Mouse (Mus musculus) kidney, embryonic 16.5 days (tissue): ENCODE data around the gene Cdhr5. TPM values are rescaled to one million over a fixed set of nuclear protein-coding genes. Genes with fewer than 3 reads are reported as not detected.
A peak's percentile ranks its signal among the peaks of the same experiment; 100 is the strongest.

Experiments used
- ATAC-seq: fragments of 200-750 bp; cut with Nextera tagmentation; 2 replicates; pipeline ENCODE4 v1.8.0; 2017; ENCODE audit warnings: moderate TSS enrichment; ENCODE audit not compliant: low FRiP score, low TSS enrichment
- H3K27ac ChIP-seq: fragments of 300-500 bp; sonication (generic); 2 replicates; pipeline ENCODE4 v1.5.1; 2014; ENCODE audit warnings: low read length
- H3K27me3 ChIP-seq: fragments of 300-500 bp; sonication (generic); 2 replicates; pipeline ENCODE4 v1.6.1; 2014; ENCODE audit warnings: low read length, control low read depth, mixed read lengths; ENCODE audit not compliant: insufficient read depth
- H3K36me3 ChIP-seq: fragments of 300-500 bp; sonication (generic); 2 replicates; pipeline ENCODE4 v1.6.1; 2014; ENCODE audit warnings: low read length, control low read depth, mixed read lengths; ENCODE audit not compliant: insufficient read depth
- H3K4me1 ChIP-seq: fragments of 300-500 bp; sonication (generic); 2 replicates; pipeline ENCODE4 v1.6.1; 2014; ENCODE audit warnings: low read length, control low read depth, mixed read lengths; ENCODE audit not compliant: insufficient read depth
- H3K4me2 ChIP-seq: fragments of 300-500 bp; sonication (generic); replicated peaks from 2 replicates; pipeline ENCODE4 v1.6.1; 2014; ENCODE audit warnings: low read depth, low read length
- H3K4me3 ChIP-seq: fragments of 300-500 bp; sonication (generic); 2 replicates; pipeline ENCODE4 v1.5.1; 2014; ENCODE audit warnings: mild to moderate bottlenecking, low read length
- H3K9ac ChIP-seq: fragments of 300-500 bp; sonication (generic); replicated peaks from 2 replicates; pipeline ENCODE4 v1.6.1; 2014; ENCODE audit warnings: low read length
- H3K9me3 ChIP-seq: fragments of 300-500 bp; sonication (generic); 2 replicates; pipeline ENCODE4 v1.6.1; 2016; ENCODE audit warnings: low read length, control low read depth
- WGBS: fragments of 180-500 bp; shearing (Covaris S2); extraction: QIAGEN DNeasy Blood & Tissue Kit; methylation state at CpG from one replicate; pipeline ENCODE4 v1.1.7; 2014; 5-methylcytosine and 5-hydroxymethylcytosine counted together
- polyA plus RNA-seq: library from polyadenylated mRNA; unstranded; fragments of >200 nt; fragmentation: Nextera tagmentation; extraction: Ambion mirVana; gene quantifications from 2 replicates; pipeline ENCODE4 v1.2.1, GENCODE M21; 2015

The Cdhr5 gene
- polyA plus RNA-seq, 1 experiment from 2014 or later: 16.3 TPM

DNA sequence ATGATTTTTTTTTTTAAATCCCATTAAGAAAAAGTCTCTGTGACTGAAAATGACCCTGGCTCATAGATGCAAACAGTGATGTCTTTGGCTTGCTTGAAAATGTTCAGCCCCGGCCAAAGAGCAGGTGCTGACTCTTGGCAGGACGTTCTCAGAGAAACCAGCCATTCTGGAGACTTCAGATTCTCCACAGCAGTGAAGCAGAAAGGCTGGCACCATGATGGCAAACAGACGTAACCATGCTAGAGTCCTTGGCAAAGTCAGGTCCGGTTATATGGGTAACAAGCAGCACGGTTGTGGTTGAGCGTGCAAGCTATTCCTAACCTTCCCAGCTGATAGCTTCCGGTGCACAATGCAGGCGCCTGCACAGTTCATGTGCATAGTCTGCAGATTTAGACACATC lies 22.6 kb upstream of the Cdhr5 start:
- Histone ChIP-seq H3K9me3 (no peaks in the 10 kb centered on the region), H3K4me1 (peaks cover 7% of the 10 kb centered on the region), H3K4me2 (no peak overlapping the region), H3K4me3 (no peak overlapping the region), H3K9ac (no peak overlapping the region), H3K36me3 (peaks cover 34% of the 10 kb centered on the region), H3K27me3 (peaks cover 14% of the 10 kb centered on the region), H3K27ac (no peak overlapping the region)
- WGBS: 92% methylated on average over 8 of the region's 8 CpGs
- ATAC-seq: no peak

- Histone ChIP-seq H3K27me3 (peaks cover 25% of the 10 kb centered on the region), H3K4me2 (no peak overlapping the region), H3K36me3 (peaks cover 28% of the 10 kb centered on the region), H3K4me3 (no peak overlapping the region), H3K9me3 (no peaks in the 10 kb centered on the region), H3K4me1 (peaks cover 15% of the 10 kb centered on the region), H3K27ac (no peak overlapping the region), H3K9ac (no peak overlapping the region)
- no peak for ATAC-seq
- 71% methylated on average over 3 of the region's 3 CpGs for WGBS
These were observed 21.5 kb upstream of the Cdhr5 start for GRCm38 (mm10) chr7:141297926-141298650.

- H3K4me3 ChIP-seq: peak overlapping the region; percentile 46
- 4% methylated on average over 22 of the region's 22 CpGs for WGBS
- no peaks in the 10 kb centered on the region; the same call in 1 of the 2 replicates for H3K36me3 ChIP-seq
- ATAC-seq: no peak
- H3K27ac ChIP-seq: no peak overlapping the region
- H3K4me1 ChIP-seq: peaks cover 15% of the 10 kb centered on the region
- peak overlapping the region; percentile 60 for H3K9ac ChIP-seq
- H3K9me3 ChIP-seq: no peaks in the 10 kb centered on the region
- peak overlapping the region; percentile 70 for H3K4me2 ChIP-seq
- H3K27me3 ChIP-seq: peaks cover 47% of the 10 kb centered on the region
These were observed 17.9 kb upstream of the Cdhr5 start for GRCm38 (mm10) chr7:141294479-141294878.

DNA sequence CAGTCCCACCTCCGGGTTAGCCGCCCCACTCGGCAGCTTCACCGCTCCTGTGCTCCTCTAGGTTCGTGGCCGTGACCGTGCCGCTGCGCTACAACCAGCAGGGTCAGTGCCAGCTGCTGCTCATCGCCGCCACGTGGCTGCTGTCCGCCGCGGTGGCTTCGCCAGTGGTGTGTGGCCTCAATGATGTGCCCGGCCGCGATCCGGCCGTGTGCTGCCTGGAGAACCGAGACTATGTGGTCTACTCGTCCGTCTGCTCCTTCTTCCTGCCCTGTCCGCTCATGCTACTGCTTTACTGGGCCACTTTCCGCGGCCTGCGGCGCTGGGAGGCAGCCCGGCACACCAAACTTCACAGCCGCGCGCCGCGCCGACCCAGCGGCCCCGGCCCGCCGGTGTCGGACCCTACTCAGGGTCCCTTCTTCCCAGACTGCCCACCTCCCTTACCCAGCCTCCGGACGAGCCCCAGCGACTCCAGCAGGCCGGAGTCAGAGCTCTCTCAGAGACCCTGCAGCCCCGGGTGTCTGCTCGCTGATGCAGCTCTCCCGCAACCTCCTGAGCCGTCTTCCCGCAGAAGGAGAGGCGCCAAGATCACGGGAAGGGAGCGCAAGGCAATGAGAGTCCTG lies 17.4 kb upstream of the Cdhr5 start:
- H3K36me3 ChIP-seq: no peaks in the 10 kb centered on the region; the same call in 1 of the 2 replicates
- peaks cover 47% of the 10 kb centered on the region for H3K27me3 ChIP-seq
- ATAC-seq: peak; percentile 53; the same call in 1 of the 2 replicates
- peak overlapping the region; percentile 60 for H3K9ac ChIP-seq
- peak overlapping the region; percentile 46 for H3K4me3 ChIP-seq
- under 1% methylated on average over 53 of the region's 53 CpGs for WGBS
- H3K27ac ChIP-seq: no peak overlapping the region
- H3K4me1 ChIP-seq: peaks cover 15% of the 10 kb centered on the region
- peak overlapping the region; percentile 70 for H3K4me2 ChIP-seq
- H3K9me3 ChIP-seq: no peaks in the 10 kb centered on the region

- peak overlapping the region; percentile 50 for H3K4me3 ChIP-seq
- WGBS: 44% methylated on average over 15 of the region's 15 CpGs
- peaks cover 47% of the 10 kb centered on the region for H3K27me3 ChIP-seq
- H3K9me3 ChIP-seq: no peaks in the 10 kb centered on the region
- peak overlapping the region; percentile 84 for H3K4me2 ChIP-seq
- no peak for ATAC-seq
- no peak overlapping the region for H3K27ac ChIP-seq
- H3K36me3 ChIP-seq: no peaks in the 10 kb centered on the region; the same call in 1 of the 2 replicates
- peaks cover 15% of the 10 kb centered on the region for H3K4me1 ChIP-seq
- H3K9ac ChIP-seq: peak overlapping the region; percentile 59
These were observed 16.2 kb upstream of the Cdhr5 start for GRCm38 (mm10) chr7:141292583-141293388.

GRCm38 (mm10) chr7:141291921-141292582 lies 15.5 kb upstream of the Cdhr5 start, which contains the start of gene Drd4:
Gene Drd4, plus strand, starts transcription at chr7:141292006.
- H3K4me3 ChIP-seq: peak within 1 kb of the TSS; percentile 50
- WGBS: 3% methylated on average over 40 of the region's 46 CpGs
- H3K4me1 ChIP-seq: peaks cover 15% of the 10 kb centered on the region
- peak within 1 kb of the TSS; percentile 84 for H3K4me2 ChIP-seq
- H3K9me3 ChIP-seq: no peaks in the 10 kb centered on the region
- peaks cover 47% of the 10 kb centered on the region for H3K27me3 ChIP-seq
- H3K36me3 ChIP-seq: no peaks in the 10 kb centered on the region
- no peak within 1 kb of the TSS for H3K27ac ChIP-seq
- H3K9ac ChIP-seq: peak within 1 kb of the TSS; percentile 59
- ATAC-seq: peak; percentile 73

GRCm38 (mm10) chr7:141288042-141288441 lies 11.5 kb upstream of the Cdhr5 start:
- no peak overlapping the region for H3K9ac ChIP-seq
- peaks cover 21% of the 10 kb centered on the region for H3K27me3 ChIP-seq
- H3K27ac ChIP-seq: no peak overlapping the region
- H3K36me3 ChIP-seq: no peaks in the 10 kb centered on the region
- no peak overlapping the region for H3K4me2 ChIP-seq
- no peaks in the 10 kb centered on the region for H3K9me3 ChIP-seq
- no peak for ATAC-seq
- no peaks in the 10 kb centered on the region for H3K4me1 ChIP-seq
- 78% methylated on average over 3 of the region's 3 CpGs for WGBS
- no peak overlapping the region for H3K4me3 ChIP-seq

DNA sequence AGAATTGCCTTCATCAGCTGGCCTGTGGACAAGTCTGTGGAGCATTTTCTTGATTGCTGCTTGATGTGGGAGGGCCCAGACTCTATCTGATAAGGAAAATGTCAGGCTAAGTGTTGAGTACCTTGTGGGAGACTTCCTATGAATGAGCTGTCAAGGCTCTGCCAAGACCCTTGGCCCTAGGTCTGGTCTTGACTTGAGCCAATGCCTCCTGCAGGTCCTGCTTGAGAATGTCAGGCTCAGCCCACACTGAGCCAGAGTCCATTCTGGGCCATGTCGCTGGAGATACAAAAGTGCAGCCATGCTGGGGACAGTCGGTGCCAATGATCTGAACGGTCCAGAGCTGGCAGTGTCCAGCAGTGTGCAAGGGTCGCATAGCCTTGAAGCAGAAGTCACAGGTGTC lies 6.2 kb upstream of the Cdhr5 start:
- no peaks in the 10 kb centered on the region for H3K9me3 ChIP-seq
- H3K4me3 ChIP-seq: no peak overlapping the region
- no peak overlapping the region for H3K4me2 ChIP-seq
- no peak overlapping the region for H3K9ac ChIP-seq
- no peaks in the 10 kb centered on the region for H3K36me3 ChIP-seq
- H3K27me3 ChIP-seq: no peaks in the 10 kb centered on the region
- no peak overlapping the region for H3K27ac ChIP-seq
- peaks cover 16% of the 10 kb centered on the region for H3K4me1 ChIP-seq
- ATAC-seq: no peak
- WGBS: 85% methylated on average over 4 of the region's 4 CpGs

GRCm38 (mm10) chr7:141281442-141281841 lies 4.9 kb upstream of the Cdhr5 start:
- Histone ChIP-seq H3K4me1 (peaks cover 26% of the 10 kb centered on the region), H3K27me3 (no peaks in the 10 kb centered on the region), H3K27ac (peak overlapping the region; percentile 59), H3K36me3 (no peaks in the 10 kb centered on the region), H3K9me3 (no peaks in the 10 kb centered on the region), H3K4me3 (no peak overlapping the region), H3K9ac (no peak overlapping the region), H3K4me2 (no peak overlapping the region)
- WGBS: 51% methylated on average over 6 of the region's 6 CpGs
- peak; percentile 66 for ATAC-seq
